Mouse (Mus musculus) spleen, adult 2 months (tissue): ENCODE data around the gene Vkorc1.

ENCODE experiments used
- CTCF ChIP-seq: fragments of 200-500 bp; IDR thresholded peaks from 2 replicates; pipeline ENCODE4 v1.5.1; 2011; ENCODE audit warnings: mild to moderate bottlenecking, inconsistent platforms; ENCODE audit not compliant: insufficient read depth, insufficient read length, insufficient replicate concordance; ENCODE audit errors: extremely low read depth
- POLR2A ChIP-seq: fragments of 200-500 bp; IDR thresholded peaks from 2 replicates; pipeline ENCODE4 v1.6.1; 2011; ENCODE audit warnings: low read depth, low read length, inconsistent platforms

DNA sequence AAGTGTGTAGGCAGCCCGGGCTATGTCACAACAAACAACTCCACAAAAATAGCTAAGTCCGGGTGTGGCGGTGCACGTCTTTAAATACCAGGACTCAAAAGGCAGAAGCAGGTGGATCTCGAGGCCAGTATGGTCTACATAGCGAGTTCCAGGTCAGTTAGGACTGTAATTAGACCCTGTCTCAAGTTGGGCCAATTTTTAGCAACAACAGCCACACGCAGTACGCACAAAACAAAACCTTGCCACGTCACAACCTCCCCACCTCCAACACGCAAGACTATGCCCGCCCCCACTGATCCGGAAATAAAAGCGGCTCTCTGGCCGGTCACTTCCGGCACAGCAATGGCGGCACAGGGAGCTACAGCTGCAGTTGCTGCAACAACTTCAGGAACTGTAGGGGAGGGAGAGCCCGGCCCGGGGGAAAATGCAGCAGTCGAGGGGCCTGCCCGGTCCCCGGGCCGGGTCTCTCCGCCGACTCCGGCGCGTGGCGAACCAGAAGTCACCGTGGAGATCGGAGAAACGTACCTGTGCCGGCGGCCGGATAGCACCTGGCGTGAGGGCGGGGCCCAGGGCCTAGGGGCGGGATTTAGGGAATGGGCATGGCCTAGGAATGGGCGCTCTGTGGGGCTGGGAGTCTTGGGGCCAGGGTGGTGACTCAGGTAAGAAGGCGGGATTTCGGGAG lies 16.9 kb upstream of the Vkorc1 start, which contains the start of gene Kat8:
- TF ChIP-seq CTCF = no peak
- peak; percentile 30; the same call in 1 of the 2 replicates for TF ChIP-seq POLR2A
